Mouse (Mus musculus) monocyte, adult 59 days (primary cell): ENCODE measurements around the gene Catsper2. TPM values are rescaled to one million over a fixed set of nuclear protein-coding genes. Genes with fewer than 3 reads are reported as not detected.

Source experiments
- total RNA-seq, 2 experiments: library from RNA; stranded (reverse); gene quantifications; one replicate each; pipeline ENCODE4 v1.2.4; 2023

Catsper2 gene
- total RNA-seq, result 1 to 10 TPM; 1.8 to 2.4 TPM

DNA sequence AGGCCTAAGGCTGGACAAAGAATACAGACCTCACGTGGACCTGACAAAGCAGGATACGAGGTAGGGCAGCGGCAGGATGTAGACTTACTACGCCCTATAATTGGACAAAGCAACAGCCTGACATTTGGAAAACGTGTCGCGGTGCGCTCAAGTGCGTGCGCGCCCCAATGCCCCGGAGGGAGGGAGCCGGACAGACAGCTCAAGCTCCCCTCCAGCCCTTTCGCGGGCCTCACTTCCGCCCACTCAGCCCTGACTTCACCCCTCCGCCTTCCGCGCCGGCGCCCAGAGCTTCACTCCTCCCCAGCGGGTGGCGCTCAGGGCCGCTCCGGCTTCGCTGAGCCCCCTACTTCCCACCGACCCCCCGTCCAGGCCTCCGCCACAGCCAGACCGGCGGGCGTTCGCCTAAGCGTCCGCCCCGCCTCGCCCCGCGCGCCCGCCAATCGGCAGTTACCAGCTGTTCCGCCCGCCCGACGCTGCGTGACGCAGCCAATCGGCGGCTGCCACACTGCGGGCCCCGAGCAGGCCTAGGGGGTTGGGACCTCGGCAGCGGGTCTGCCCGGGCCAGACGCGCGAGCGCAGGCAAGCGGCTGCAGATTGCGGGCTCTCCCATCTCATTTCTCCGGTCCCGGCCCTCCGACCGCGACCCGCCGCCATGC, at the start of gene Catsper2, which contains the start of gene Pdia3:
Gene Catsper2 (minus strand): TSS at position 406 of the 656 bp plus-strand sequence.
Gene Pdia3 (plus strand): TSS at position 389 of the 656 bp plus-strand sequence.

DNA sequence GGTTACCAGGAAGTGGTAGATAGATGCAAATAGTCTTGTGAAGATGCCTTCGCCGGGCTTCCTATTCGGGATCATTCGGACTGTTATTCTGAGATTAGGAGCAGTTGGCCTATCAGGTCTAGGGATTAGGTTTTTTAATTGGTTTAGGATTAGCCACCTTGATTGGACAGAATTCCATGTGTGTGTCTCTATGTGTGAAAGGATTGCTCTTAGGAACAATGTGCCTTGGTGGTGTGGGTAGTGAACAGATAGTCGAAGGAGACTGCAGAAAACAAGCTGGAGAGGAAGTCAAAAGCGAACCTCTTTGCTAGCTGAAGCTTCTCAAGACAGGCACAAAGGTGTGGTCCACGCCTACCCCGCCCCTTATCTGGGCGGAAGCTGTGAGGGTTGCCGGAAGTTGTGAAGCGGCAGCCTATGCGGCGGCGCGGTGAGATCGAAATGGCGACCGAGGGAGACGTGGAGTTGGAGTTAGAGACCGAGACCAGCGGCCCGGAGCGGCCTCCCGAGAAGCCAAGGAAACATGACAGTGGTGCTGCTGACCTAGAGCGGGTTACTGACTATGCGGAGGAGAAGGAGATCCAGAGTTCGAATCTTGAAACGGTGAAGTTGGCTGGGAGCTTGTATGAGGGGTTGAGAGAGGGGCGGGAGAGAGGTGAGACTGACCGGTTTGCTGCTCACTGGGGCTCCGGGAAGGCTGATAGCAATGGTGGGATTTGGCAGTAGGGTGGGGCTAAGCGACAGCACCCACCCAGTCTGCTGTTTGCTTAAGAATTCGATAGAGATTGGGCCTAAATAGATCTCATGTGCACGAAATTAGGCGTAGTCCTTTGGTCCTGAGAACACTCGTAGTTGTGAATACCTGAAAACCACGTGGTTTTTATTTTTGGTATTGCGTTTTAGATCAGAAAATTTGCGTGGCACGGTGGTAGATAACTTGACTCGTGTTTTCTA, 43.4 kb upstream of the Catsper2 start, which contains the start of gene Serinc4:
Gene Serinc4 (minus strand): TSS at position 90 of the 951 bp plus-strand sequence.

DNA sequence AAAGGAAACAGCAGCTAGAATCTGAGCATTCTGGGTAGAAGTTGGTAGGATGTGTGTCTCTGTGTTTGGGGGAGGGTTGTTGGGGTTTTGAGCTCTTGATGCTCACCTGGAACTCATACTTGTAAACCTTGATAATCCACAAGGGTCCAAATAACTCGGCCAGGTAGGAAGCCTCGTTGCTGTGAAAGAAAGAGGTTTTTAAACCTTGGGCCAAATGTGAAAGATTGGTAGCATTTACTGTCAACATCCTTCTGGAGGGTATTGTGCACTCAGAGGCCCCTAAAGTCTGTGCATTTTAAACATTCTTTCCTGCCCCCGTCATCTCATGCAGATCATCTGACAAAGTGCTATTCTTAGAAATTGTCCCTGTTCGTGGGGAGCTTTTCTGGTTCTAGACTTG, 39.4 kb upstream of the Catsper2 start, which contains the start of gene Hypk:
Gene Hypk (plus strand): TSS at position 301 of the 400 bp plus-strand sequence.

DNA sequence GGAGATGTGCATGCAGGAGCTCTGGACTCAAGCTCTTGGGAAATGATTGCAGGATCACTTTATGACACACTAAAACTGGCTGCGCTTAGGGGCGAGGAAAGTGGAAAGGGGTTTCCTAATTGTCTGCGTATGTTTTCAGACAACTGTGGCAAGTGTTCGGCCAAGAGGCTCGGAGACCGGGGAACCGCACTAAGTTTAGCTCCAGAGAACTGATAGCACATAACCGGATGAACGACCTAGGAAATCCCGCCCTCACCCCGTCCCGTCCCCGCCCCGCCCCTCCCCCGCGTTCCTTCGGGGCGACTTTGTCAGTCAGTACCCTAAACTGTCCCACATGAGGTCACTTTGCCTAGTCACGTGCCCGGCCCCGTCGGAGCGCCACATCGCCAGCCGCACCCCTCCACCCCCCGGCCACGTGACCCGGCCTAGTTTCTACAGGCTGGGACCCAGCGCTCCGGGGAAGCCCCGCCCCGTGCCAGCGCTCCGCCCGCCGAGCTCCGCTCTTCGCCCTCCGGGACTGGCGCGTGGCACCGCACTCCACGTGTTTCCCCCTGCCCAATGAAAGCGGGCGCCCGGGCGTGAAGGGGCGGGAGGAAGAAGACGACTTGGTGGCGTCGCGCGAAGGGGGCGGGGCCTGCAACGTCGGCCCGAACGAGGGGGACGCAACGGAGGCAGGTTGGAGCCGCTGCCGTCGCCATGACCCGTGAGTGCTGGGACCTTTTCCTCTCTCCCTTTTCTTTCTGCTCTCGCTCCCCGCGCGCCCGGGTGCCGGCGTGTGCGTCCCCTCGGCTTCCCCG, 35.3 kb upstream of the Catsper2 start, which contains the start of gene Serf2:
Gene Serf2 (plus strand): TSS at position 457 of the 797 bp plus-strand sequence.

DNA sequence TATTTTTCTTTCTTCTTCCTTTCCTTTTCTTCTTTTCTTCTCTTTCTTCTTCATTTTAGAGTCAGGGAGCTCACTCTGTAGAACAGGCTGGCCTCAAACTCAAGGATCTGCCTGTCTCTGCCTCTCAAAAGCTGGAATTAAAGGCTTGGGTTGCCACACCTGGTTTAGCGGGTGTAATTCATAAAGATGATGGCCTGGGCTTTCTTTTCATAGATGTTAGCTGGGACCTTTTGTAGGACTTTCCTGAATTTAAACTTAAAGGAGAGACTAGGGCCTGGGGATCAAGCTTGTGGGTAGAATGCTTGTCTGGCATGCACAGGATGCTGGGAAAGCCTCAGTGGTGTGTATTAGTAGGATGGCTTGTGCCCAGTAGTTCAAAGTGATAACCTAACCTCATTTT, 30.6 kb upstream of the Catsper2 start, which contains the start of gene Ell3:
Gene Ell3 (minus strand): TSS at position 101 of the 400 bp plus-strand sequence.

DNA sequence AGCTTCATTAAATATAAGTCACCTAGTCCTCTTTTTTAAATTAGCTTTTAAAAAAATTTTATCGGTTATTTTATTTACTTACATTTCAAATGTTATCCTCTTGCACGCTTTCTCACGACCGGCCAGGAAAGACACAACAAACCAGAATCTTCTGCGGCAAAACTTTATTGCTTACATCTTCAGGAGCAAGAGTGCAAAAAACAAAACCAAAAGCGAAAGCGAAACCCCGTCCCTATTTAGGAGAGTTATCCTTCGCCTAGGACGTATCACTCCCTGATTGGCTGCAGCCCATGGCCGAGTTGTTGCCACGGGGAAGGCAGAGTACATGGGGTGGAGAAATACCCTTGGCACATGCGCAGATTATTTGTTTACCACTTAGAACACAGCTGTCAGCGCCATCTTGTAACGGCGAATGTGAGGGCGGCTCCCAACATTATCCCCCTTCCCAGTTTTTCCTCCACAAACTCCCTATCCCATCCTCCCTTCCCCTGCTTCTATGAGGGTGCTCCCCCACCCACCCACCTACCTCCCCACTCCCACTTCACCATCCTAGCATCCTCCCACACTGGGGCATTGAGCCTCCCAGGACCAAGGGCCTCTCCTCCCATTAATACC, 26.5 kb downstream of the Catsper2 start, which contains the start of gene Strc:
Gene Strc (minus strand): TSS at position 208 of the 615 bp plus-strand sequence.

DNA sequence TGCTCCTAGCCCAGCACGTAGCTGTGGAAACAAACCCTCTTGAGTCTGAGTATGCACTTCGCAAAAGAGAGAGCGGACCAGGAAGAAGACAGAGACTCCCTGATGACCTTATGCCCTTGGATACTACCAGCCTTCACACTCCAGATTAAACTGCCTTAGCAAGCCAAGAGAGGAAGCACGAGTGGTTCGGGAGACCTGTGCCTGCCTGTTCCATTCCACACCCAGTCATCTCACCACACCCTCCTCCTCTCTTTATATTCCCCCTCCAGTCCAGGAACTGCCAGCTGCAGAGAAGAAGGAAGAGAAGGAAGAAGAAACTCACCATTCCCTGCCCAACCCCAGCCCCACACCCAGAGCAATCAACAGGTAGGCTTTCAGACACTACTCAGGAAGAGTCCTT, 56.1 kb downstream of the Catsper2 start, which contains the start of gene Ckmt1:
Gene Ckmt1 (plus strand): TSS at position 221 of the 400 bp plus-strand sequence.

DNA sequence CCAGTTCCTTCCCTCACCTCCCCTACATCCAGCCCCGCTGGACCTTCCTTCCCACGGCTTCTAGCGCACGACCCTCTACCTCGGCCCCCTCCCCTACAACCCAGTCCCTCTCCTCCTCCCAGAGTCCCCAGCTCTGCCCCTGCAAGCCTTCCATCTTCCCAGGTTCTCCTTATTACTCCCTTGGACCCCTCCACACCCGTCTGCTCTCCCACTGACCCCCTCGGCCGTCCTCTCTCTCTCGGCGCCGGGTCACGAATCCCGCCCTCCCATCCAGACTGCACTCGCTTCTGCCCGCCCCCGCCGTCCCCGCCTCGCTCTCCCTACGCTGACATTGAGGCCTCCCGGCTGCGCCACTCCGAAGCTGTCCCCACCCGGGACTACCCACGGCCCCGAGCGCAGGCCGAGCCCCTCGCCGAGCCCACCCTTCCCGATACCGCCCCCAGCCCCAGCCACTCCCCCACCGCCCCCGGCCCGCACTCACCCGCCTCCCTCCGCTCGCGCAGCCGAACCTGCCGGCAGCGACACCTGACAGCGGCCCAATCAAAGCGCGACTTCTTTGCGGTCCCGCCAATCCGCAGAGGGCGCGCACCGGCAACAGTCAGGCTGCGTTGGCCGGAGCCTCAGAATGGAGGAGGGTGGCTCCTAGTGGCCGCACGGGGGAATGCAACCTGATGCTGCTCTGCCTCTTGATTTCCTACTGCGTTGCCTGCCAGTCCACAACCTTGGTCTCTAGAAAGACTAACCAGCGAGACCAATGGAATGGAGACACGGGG, 58.6 kb downstream of the Catsper2 start, which contains the start of gene Ppip5k1:
Gene Ppip5k1 (minus strand): TSS at position 577 of the 773 bp plus-strand sequence.

Other genes starting within 250 kb of the Catsper2 start
- gene Tubgcp4, start 243.1 kb downstream of the Catsper2 start, total RNA-seq, result 10 to 100 TPM; 53.2 to 54.1 TPM
- 10 to 100 TPM; 21.2 to 25.5 TPM for gene Zscan29, start 242.7 kb downstream of the Catsper2 start, total RNA-seq
- 10 to 100 TPM; 28.9 to 29.0 TPM for gene Trp53bp1, start 142.4 kb downstream of the Catsper2 start, total RNA-seq
- 1 to 10 TPM in 1 of 2 experiments, under 1 TPM in 1; 0.18 to 1.5 TPM for gene Map1a, start 124.2 kb downstream of the Catsper2 start, total RNA-seq
- gene Ppip5k1, start 58.4 kb downstream of the Catsper2 start, total RNA-seq, result 10 to 100 TPM; 13.9 to 14.4 TPM
- gene Ckmt1, start 56.1 kb downstream of the Catsper2 start, total RNA-seq, result not detected
- gene Strc, start 26.6 kb downstream of the Catsper2 start, total RNA-seq, result not detected
- gene Pdia3, start within 50 bp of the Catsper2 start, total RNA-seq, result 100 to 1,000 TPM; 262 to 273 TPM
- under 1 TPM in 1 of 2 experiments, not detected in 1; 0.94 TPM for gene Ell3, start 30.5 kb upstream of the Catsper2 start, total RNA-seq
- 100 to 1,000 TPM; 409 to 493 TPM for gene Serf2, start 35.4 kb upstream of the Catsper2 start, total RNA-seq
- gene Hypk, start 39.5 kb upstream of the Catsper2 start, total RNA-seq, result 10 to 100 TPM; 27.3 to 57.8 TPM
- not detected for gene Serinc4, start 43.0 kb upstream of the Catsper2 start, total RNA-seq
- 10 to 100 TPM; 31.8 to 35.6 TPM for gene Mfap1b, start 60.3 kb upstream of the Catsper2 start, total RNA-seq
- 10 to 100 TPM; 28.5 to 35.8 TPM for gene Mfap1a, start 92.9 kb upstream of the Catsper2 start, total RNA-seq
- gene Wdr76, start 92.9 kb upstream of the Catsper2 start, total RNA-seq, result 1 to 10 TPM; 5.1 to 5.9 TPM